Mouse (Mus musculus) MEL (cell line): ENCODE measurements around the gene Ttc32. TPM values are rescaled to one million over a fixed set of nuclear protein-coding genes. Genes with fewer than 3 reads are reported as not detected.
A peak's percentile ranks its signal among the peaks of the same experiment; 100 is the strongest.

Experiments used
- DNase-seq: peaks from one replicate; pipeline ENCODE4 v3.0.0; 2011; ENCODE audit warnings: low read depth, low spot score
- H3K27ac ChIP-seq: 2 replicates; pipeline ENCODE4 v1.5.1; 2012; ENCODE audit warnings: low read depth, mild to moderate bottlenecking, control low read depth, low read length, moderate library complexity; ENCODE audit not compliant: control insufficient read depth
- H3K27me3 ChIP-seq, 2 experiments: fragments of 150-350 bp in 1 of 2; sonication (generic) in 1 of 2; 2 replicates each; pipeline ENCODE4 v1.6.1; 2012; ENCODE audit warnings: low read length in 2 of 2, mild to moderate bottlenecking in 2 of 2, improper control_type of control experiment in 1 of 2, moderate library complexity in 1 of 2; ENCODE audit not compliant: insufficient read depth in 2 of 2, control insufficient read depth in 1 of 2
- H3K36me3 ChIP-seq, 2 experiments: 2 replicates each; pipeline ENCODE4 v1.6.1; 2012 to 2014; ENCODE audit warnings: low read length in 2 of 2, improper control_type of control experiment in 1 of 2, inconsistent platforms in 1 of 2, mild to moderate bottlenecking in 1 of 2; ENCODE audit not compliant: insufficient read depth in 2 of 2, control insufficient read depth in 1 of 2
- H3K4me1 ChIP-seq, 2 experiments: fragments of 150-350 bp in 1 of 2; sonication (generic) in 1 of 2; 2 replicates each; pipeline ENCODE4 v1.6.1; 2012; ENCODE audit warnings: low read length in 2 of 2, improper control_type of control experiment in 1 of 2, mild to moderate bottlenecking in 1 of 2; ENCODE audit not compliant: insufficient read depth in 2 of 2, control insufficient read depth in 1 of 2
- H3K4me3 ChIP-seq, 2 experiments: fragments of 150-350 bp in 1 of 2; sonication (generic) in 1 of 2; 2 replicates each; pipeline ENCODE4 v1.5.1; 2012; ENCODE audit warnings: low read depth in 2 of 2, low read length in 2 of 2, mild to moderate bottlenecking in 2 of 2, moderate library complexity in 2 of 2, control low read depth in 1 of 2, improper control_type of control experiment in 1 of 2; ENCODE audit not compliant: control insufficient read depth in 1 of 2, insufficient read depth in 1 of 2
- H3K79me2 ChIP-seq: 2 replicates; pipeline ENCODE4 v1.6.1; 2012; ENCODE audit warnings: mild to moderate bottlenecking, low read length, moderate library complexity; ENCODE audit not compliant: control insufficient read depth, poor library complexity, insufficient read depth
- H3K9ac ChIP-seq: 2 replicates; pipeline ENCODE4 v1.6.1; 2012; ENCODE audit warnings: low read depth, mild to moderate bottlenecking, control low read depth, low read length, moderate library complexity; ENCODE audit not compliant: control insufficient read depth, poor library complexity, severe bottlenecking
- H3K9me3 ChIP-seq: fragments of 150-350 bp; sonication (generic); replicated peaks from 2 replicates; pipeline ENCODE4 v1.6.1; 2012; ENCODE audit warnings: mild to moderate bottlenecking, low read length, improper control_type of control experiment, moderate library complexity; ENCODE audit not compliant: insufficient read depth
- BHLHE40 ChIP-seq: IDR thresholded peaks from 2 replicates; pipeline ENCODE4 v1.6.1; 2012; ENCODE audit warnings: low read depth, mild to moderate bottlenecking, inconsistent platforms, low read length, improper control_type of control experiment, borderline replicate concordance
- CTCF ChIP-seq, 3 experiments: IDR thresholded peaks in 2 of 3; conservative IDR thresholded peaks in 1 of 3; 2 replicates each; pipeline ENCODE4 v1.5.1; 2011 to 2012; ENCODE audit warnings: low read length in 3 of 3, low read depth in 2 of 3, mild to moderate bottlenecking in 2 of 3, improper control_type of control experiment in 1 of 3, inconsistent platforms in 1 of 3, mixed read lengths in 1 of 3, moderate library complexity in 1 of 3; ENCODE audit not compliant: control insufficient read depth in 1 of 3, insufficient read depth in 1 of 3, poor library complexity in 1 of 3, severe bottlenecking in 1 of 3
- EP300 ChIP-seq, 2 experiments: IDR thresholded peaks; 2 replicates each; pipeline ENCODE4 v1.6.1; 2011; ENCODE audit warnings: improper control_type of control experiment in 2 of 2, low read length in 2 of 2, low read depth in 1 of 2, mild to moderate bottlenecking in 1 of 2
- GABPA ChIP-seq: IDR thresholded peaks from 2 replicates; pipeline ENCODE4 v1.6.1; 2012; ENCODE audit warnings: low read depth, mild to moderate bottlenecking, inconsistent platforms, low read length, improper control_type of control experiment, moderate library complexity
- GATA1 ChIP-seq: IDR thresholded peaks from 2 replicates; pipeline ENCODE4 v1.6.1; 2011; ENCODE audit warnings: low read depth, low read length, improper control_type of control experiment
- JUND ChIP-seq: IDR thresholded peaks from 2 replicates; pipeline ENCODE4 v1.6.1; 2011; ENCODE audit warnings: low read depth, mild to moderate bottlenecking, improper control_type of control experiment, low read length
- KAT2A ChIP-seq: conservative IDR thresholded peaks from 2 replicates; pipeline ENCODE4 v1.6.1; 2012; ENCODE audit warnings: low read depth, low read length, improper control_type of control experiment, inconsistent platforms
- MAFK ChIP-seq: IDR thresholded peaks from 2 replicates; pipeline ENCODE4 v1.6.1; 2011; ENCODE audit warnings: low read depth, mild to moderate bottlenecking, low read length, improper control_type of control experiment, borderline replicate concordance
- MAZ ChIP-seq: IDR thresholded peaks from 2 replicates; pipeline ENCODE4 v1.6.1; 2012; ENCODE audit warnings: low read depth, mild to moderate bottlenecking, inconsistent platforms, low read length, improper control_type of control experiment
- MYB ChIP-seq: IDR thresholded peaks from 2 replicates; pipeline ENCODE4 v1.6.1; 2011; ENCODE audit warnings: mild to moderate bottlenecking, low read depth, low read length, improper control_type of control experiment
- NELFE ChIP-seq: IDR thresholded peaks from 2 replicates; pipeline ENCODE4 v1.6.1; 2011; ENCODE audit warnings: low read depth, low read length, improper control_type of control experiment
- NRF1 ChIP-seq: IDR thresholded peaks from 2 replicates; pipeline ENCODE4 v1.6.1; 2014; ENCODE audit warnings: low read depth, mild to moderate bottlenecking, inconsistent platforms, low read length, improper control_type of control experiment, moderate library complexity; ENCODE audit not compliant: poor library complexity, insufficient read depth, severe bottlenecking
- POLR2A ChIP-seq, 2 experiments: IDR thresholded peaks; 2 replicates each; pipeline ENCODE4 v1.6.1; 2011 to 2012; ENCODE audit warnings: low read length in 2 of 2, mild to moderate bottlenecking in 2 of 2, control low read depth in 1 of 2, improper control_type of control experiment in 1 of 2, low read depth in 1 of 2, moderate library complexity in 1 of 2; ENCODE audit not compliant: control insufficient read depth in 1 of 2, insufficient read depth in 1 of 2, poor library complexity in 1 of 2
- POLR2AphosphoS2 ChIP-seq: IDR thresholded peaks from 2 replicates; pipeline ENCODE4 v1.6.1; 2011; ENCODE audit warnings: low read length, improper control_type of control experiment
- RAD21 ChIP-seq: IDR thresholded peaks from 2 replicates; pipeline ENCODE4 v1.6.1; 2011; ENCODE audit warnings: mild to moderate bottlenecking, low read depth, low read length, improper control_type of control experiment
- RCOR1 ChIP-seq: IDR thresholded peaks from 2 replicates; pipeline ENCODE4 v1.6.1; 2012; ENCODE audit warnings: low read depth, mild to moderate bottlenecking, inconsistent platforms, low read length, improper control_type of control experiment
- SMC3 ChIP-seq: IDR thresholded peaks from 2 replicates; pipeline ENCODE4 v1.6.1; 2011; ENCODE audit warnings: low read depth, low read length, improper control_type of control experiment
- TBP ChIP-seq: IDR thresholded peaks from 2 replicates; pipeline ENCODE4 v1.8.0; 2011; ENCODE audit warnings: low read depth, low read length, improper control_type of control experiment
- UBTF ChIP-seq: IDR thresholded peaks from 2 replicates; pipeline ENCODE4 v1.6.1; 2012; ENCODE audit warnings: low read depth, mild to moderate bottlenecking, inconsistent platforms, low read length, improper control_type of control experiment, moderate library complexity, borderline replicate concordance; ENCODE audit not compliant: insufficient read depth
- ZC3H11A ChIP-seq: IDR thresholded peaks from 2 replicates; pipeline ENCODE4 v1.6.1; 2012; ENCODE audit warnings: low read depth, mild to moderate bottlenecking, inconsistent platforms, low read length, improper control_type of control experiment
- ZKSCAN1 ChIP-seq: IDR thresholded peaks from 2 replicates; pipeline ENCODE4 v1.6.1; 2012; ENCODE audit warnings: low read depth, mild to moderate bottlenecking, inconsistent platforms, low read length, improper control_type of control experiment, moderate library complexity
- polyA plus RNA-seq, 2 experiments: library from polyadenylated mRNA; stranded (reverse) in 1 of 2; unstranded in 1 of 2; fragments of >175 nt in 1 of 2; fragments of >200 nt in 1 of 2; gene quantifications; 2 replicates each; pipeline versions ENCODE4 v1.2.1 to v1.2.4; 2012; ENCODE audit warnings: low replicate concordance in 2 of 2, low read depth in 1 of 2; ENCODE audit not compliant: insufficient read length in 2 of 2, insufficient read depth in 1 of 2, missing spikeins in 1 of 2
- total RNA-seq: library from RNA; depleted of rRNA; stranded (reverse); fragments of 300-350 nt; gene quantifications from 2 replicates; pipeline ENCODE4 v1.2.3, GENCODE M21; 2012

Ttc32 gene
- total and polyA plus RNA-seq, 3 experiments: 7.3 to 7.4 TPM; not detected in 1

DNA sequence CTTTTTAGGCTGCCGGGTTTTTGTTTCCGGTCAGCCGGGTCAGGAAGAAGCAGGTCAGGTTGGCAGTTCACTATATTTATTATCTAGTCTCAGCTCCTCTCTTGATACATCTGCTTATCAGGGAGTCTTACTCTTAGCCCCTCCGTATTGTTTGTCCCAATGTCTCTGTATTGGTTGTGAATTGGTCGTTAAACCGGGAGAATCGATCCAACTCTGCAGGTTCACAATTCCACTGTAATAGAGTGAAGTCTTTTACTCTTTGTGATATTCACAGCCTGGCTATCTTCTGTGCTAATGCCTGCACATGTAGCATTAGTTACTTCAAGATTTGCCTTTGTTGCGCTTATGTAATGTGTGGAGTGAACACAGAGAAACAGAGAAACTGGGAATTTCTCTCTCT, 1.4 kb downstream of the Ttc32 start:
- Histone ChIP-seq H3K9ac (no peak overlapping the region; the same call in 1 of the 2 replicates), H3K79me2 (no peaks in the 10 kb centered on the region; the same call in 1 of the 2 replicates), H3K27ac (no peak overlapping the region), H3K36me3 (peaks cover 0 to 4% of the 10 kb centered on the region in 2 experiments; a peak in 2 of 4 replicates), H3K9me3 (no peaks in the 10 kb centered on the region), H3K4me3 (no peak overlapping the region), H3K27me3 (no peaks in the 10 kb centered on the region), H3K4me1 (no peaks in the 10 kb centered on the region)
- DNase-seq: no peak
- TF ChIP-seq MAZ: no peak
- TF ChIP-seq NELFE: no peak
- TF ChIP-seq KAT2A: no peak
- no peak for TF ChIP-seq RAD21

DNA sequence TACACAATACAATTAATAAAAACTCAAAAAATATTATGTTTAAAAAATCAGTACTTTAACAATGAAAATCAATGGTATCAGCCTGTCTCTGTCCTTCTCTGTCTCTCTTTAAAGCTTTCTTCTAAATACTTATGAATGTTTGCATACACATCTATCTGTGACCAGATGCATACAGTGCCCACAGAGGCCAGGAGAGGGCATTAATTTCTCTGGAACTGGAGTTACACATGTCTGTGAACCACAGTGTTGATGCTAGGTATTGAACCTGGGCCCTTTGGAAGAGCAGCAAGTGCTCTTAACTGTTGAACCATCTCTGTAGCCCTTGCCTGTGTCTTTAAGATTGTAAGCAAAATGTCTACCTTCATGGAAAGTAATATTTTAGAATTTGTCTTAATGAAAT, 3.3 kb downstream of the Ttc32 start:
- H3K79me2 ChIP-seq: no peaks in the 10 kb centered on the region; the same call in 1 of the 2 replicates
- no peak for TF ChIP-seq MYB
- TF ChIP-seq KAT2A: no peak
- no peak for TF ChIP-seq TBP
- peak; percentile 10; the same call in 1 of the 2 replicates for TF ChIP-seq SMC3
- no peaks in the 10 kb centered on the region for H3K9me3 ChIP-seq
- H3K27ac ChIP-seq: no peak overlapping the region
- no peak overlapping the region for H3K4me3 ChIP-seq
- no peak overlapping the region for H3K9ac ChIP-seq
- no peaks in the 10 kb centered on the region for H3K4me1 ChIP-seq
- H3K27me3 ChIP-seq: no peaks in the 10 kb centered on the region
- peaks cover 0 to 4% of the 10 kb centered on the region in 2 experiments; a peak in 2 of 4 replicates for H3K36me3 ChIP-seq
- no peak for DNase-seq

DNA sequence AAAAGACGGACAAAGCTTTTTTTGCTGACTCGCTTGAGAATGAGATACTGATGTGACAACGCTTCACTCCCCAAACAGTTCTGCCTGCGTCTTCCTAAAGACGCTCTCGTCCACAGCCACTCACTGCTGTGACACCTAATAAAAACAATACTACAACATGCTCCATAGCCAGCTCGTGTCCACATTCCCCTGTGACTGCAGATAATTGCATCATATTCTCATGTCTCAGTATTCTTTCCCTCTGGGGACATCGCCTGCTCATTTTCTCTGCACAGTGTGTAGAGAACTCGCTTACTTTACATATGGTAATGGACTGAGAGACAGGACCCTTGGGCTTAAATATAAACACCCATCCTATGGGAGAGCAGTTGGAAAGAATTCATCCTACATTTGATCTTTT, 6.6 kb downstream of the Ttc32 start:
- Histone ChIP-seq H3K36me3 (no peaks in the 10 kb centered on the region), H3K4me3 (no peak overlapping the region), H3K9ac (no peak overlapping the region), H3K4me1 (no peaks in the 10 kb centered on the region), H3K27me3 (no peaks in the 10 kb centered on the region), H3K27ac (no peak overlapping the region), H3K9me3 (no peaks in the 10 kb centered on the region), H3K79me2 (no peaks in the 10 kb centered on the region)
- no peak for DNase-seq
- TF ChIP-seq POLR2A (IDR thresholded peaks at IDR 0.05; ENCODE audit: control insufficient read depth in 1 of 2, insufficient read depth in 1 of 2, low read depth in 1 of 2, low read length in 2 of 2, poor library complexity in 1 of 2) (no peak), MYB (no peak), JUND (no peak), TBP (no peak), NRF1 (no peak), EP300 (IDR thresholded peaks at IDR 0.05; ENCODE audit: low read depth in 1 of 2, low read length in 2 of 2) (no peak), MAFK (no peak), ZC3H11A (no peak), POLR2AphosphoS2 (no peak), CTCF (IDR thresholded peaks at IDR 0.05 in 2 of 3, conservative IDR thresholded peaks at IDR 0.05 in 1 of 3; ENCODE audit: control insufficient read depth in 1 of 3, insufficient read depth in 1 of 3, low read depth in 2 of 3, low read length in 3 of 3, poor library complexity in 1 of 3, severe bottlenecking in 1 of 3) (no peak), ZKSCAN1 (no peak), GATA1 (no peak), UBTF (no peak), RCOR1 (no peak), BHLHE40 (no peak), GABPA (no peak)
